Mouse (Mus musculus): ENCODE data around the gene Spin1.

- TF ChIP-seq UBTF (IDR thresholded peaks at IDR 0.05; ENCODE audit: borderline replicate concordance, insufficient read depth, low read depth, low read length) (no peak), GABPA (IDR thresholded peaks at IDR 0.05; ENCODE audit: low read depth, low read length) (no peak), CTCF (IDR thresholded peaks at IDR 0.05 in 2 of 3, conservative IDR thresholded peaks at IDR 0.05 in 1 of 3; ENCODE audit: control insufficient read depth in 1 of 3, insufficient read depth in 1 of 3, low read depth in 2 of 3, low read length in 3 of 3, poor library complexity in 1 of 3, severe bottlenecking in 1 of 3) (no peak), EP300 (IDR thresholded peaks at IDR 0.05; ENCODE audit: low read depth in 1 of 2, low read length in 2 of 2) (no peak), TAL1 (IDR thresholded peaks at IDR 0.05; ENCODE audit: low read length) (no peak), JUND (IDR thresholded peaks at IDR 0.05; ENCODE audit: low read depth, low read length) (no peak), USF1 (IDR thresholded peaks at IDR 0.05; ENCODE audit: low read depth, low read length) (no peak), KAT2A (conservative IDR thresholded peaks at IDR 0.05; ENCODE audit: low read depth, low read length) (no peak)
Observed at GRCm38 (mm10) chr13:51089058-51089457, 11.6 kb upstream of the Spin1 start.

Data from MEL (cell line).